ENCODE assay signal across 25 mouse cellular contexts in the genomic region with DNA sequence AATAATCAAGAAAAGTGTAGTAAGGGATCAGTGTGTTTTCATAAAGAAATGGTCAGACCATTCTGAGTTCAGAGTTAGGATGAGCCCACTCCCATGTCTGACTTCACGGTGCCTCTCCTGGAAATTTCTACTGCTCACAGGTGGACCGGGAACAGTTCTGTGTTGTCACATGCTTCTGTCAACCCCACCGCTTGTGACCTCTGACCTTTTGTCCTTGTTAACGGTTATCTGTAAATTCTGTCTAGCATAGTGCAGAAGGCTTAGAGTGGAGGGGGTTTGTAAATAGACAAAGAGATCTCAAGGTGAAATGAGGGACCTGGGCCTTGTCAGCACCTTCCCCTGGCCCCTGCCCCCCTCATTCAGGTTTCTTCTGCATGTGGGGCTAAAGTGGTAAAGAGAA.
DNase-seq lines count a peak whose midpoint lies in the region; ATAC-seq lines count a peak whose summit lies in the region.
"Had no signal": no experiment of that assay in that cellular context is flagged by ENCODE, and none has a peak within 500 bp of the region (broad histone marks: within the 10 kb centered on the region; RNA-seq: fewer than 3 reads in every experiment).

No protein-coding gene starts in this region.

- no peaks in the 10 kb centered on the region for H3K27me3 ChIP-seq in hindbrain, embryonic 13.5 days
- no peaks in the 10 kb centered on the region for H3K27me3 ChIP-seq in hindbrain, embryonic 10.5 days (ENCODE audit: insufficient read depth, poor library complexity, severe bottlenecking)
- no peaks in the 10 kb centered on the region for H3K27me3 ChIP-seq in embryonic facial prominence, embryonic 14.5 days (replicated peaks; ENCODE audit: control insufficient read depth, insufficient read depth, low read length)
- H3K27me3 ChIP-seq in liver, embryonic 12.5 days (replicated peaks) = no peaks in the 10 kb centered on the region
- H3K27me3 ChIP-seq in neural tube, embryonic 15.5 days (replicated peaks) = no peaks in the 10 kb centered on the region
- H3K27me3 ChIP-seq: heart, embryonic 13.5 days; megakaryocyte, embryonic 14.5 days; midbrain, embryonic 13.5 days; neural tube, embryonic 12.5 days had no signal

- no peak for ATAC-seq in hindbrain, embryonic 13.5 days (ENCODE audit: low FRiP score)
- ATAC-seq in embryonic facial prominence, embryonic 14.5 days (ENCODE audit: low read depth) = no peak
- peak; percentile 37; the same call in 1 of the 2 replicates for ATAC-seq in liver, embryonic 12.5 days
- ATAC-seq in neural tube, embryonic 15.5 days (ENCODE audit: low FRiP score) = peak; percentile 28; the same call in 1 of the 2 replicates
- ATAC-seq: CD4-positive, CD25-positive, alpha-beta regulatory T cell, adult 4 months; forebrain, postnatal 0 days; midbrain, embryonic 13.5 days had no signal

- H3K9me3 ChIP-seq in hindbrain, embryonic 13.5 days = no peaks in the 10 kb centered on the region
- H3K9me3 ChIP-seq in hindbrain, embryonic 10.5 days = no peaks in the 10 kb centered on the region
- H3K9me3 ChIP-seq in embryonic facial prominence, embryonic 14.5 days (ENCODE audit: control insufficient read depth, low read length) = no peaks in the 10 kb centered on the region
- H3K9me3 ChIP-seq in liver, embryonic 12.5 days (replicated peaks) = no peaks in the 10 kb centered on the region
- no peaks in the 10 kb centered on the region for H3K9me3 ChIP-seq in neural tube, embryonic 15.5 days (replicated peaks)
- H3K9me3 ChIP-seq: heart, embryonic 13.5 days; midbrain, embryonic 13.5 days; neural tube, embryonic 12.5 days had no signal

- no peaks in the 10 kb centered on the region for H3K36me3 ChIP-seq in hindbrain, embryonic 13.5 days
- no peaks in the 10 kb centered on the region for H3K36me3 ChIP-seq in hindbrain, embryonic 10.5 days
- no peaks in the 10 kb centered on the region for H3K36me3 ChIP-seq in embryonic facial prominence, embryonic 14.5 days (ENCODE audit: control insufficient read depth, insufficient read depth, low read length)
- H3K36me3 ChIP-seq in liver, embryonic 12.5 days = no peaks in the 10 kb centered on the region
- no peaks in the 10 kb centered on the region for H3K36me3 ChIP-seq in neural tube, embryonic 15.5 days
- H3K36me3 ChIP-seq: heart, embryonic 13.5 days; midbrain, embryonic 13.5 days; neural tube, embryonic 12.5 days had no signal

- no peak overlapping the region for H3K9ac ChIP-seq in hindbrain, embryonic 13.5 days
- no peak overlapping the region for H3K9ac ChIP-seq in embryonic facial prominence, embryonic 14.5 days (ENCODE audit: low read depth, low read length)
- H3K9ac ChIP-seq in liver, embryonic 12.5 days = no peak overlapping the region
- H3K9ac ChIP-seq in neural tube, embryonic 15.5 days (replicated peaks) = no peak overlapping the region
- H3K9ac ChIP-seq: forebrain, postnatal 0 days; heart, embryonic 13.5 days; hindbrain, embryonic 14.5 days; lung, embryonic 14.5 days; midbrain, embryonic 13.5 days; neural tube, embryonic 12.5 days had no signal

- no peak for DNase-seq in hindbrain, embryonic 10.5 days (ENCODE audit: low spot score)
- no peak for DNase-seq in embryonic facial prominence, embryonic 14.5 days (ENCODE audit: low spot score)
- no peak for DNase-seq in lung, postnatal 4 days
- no peak for DNase-seq in spleen, postnatal 36 days (ENCODE audit: low spot score in 2 of 2)
- DNase-seq: adrenal gland, postnatal 25 days; cerebellum, adult 9-11 months; forebrain, postnatal 0 days; gastrocnemius, postnatal 14 days; heart, adult 18-20 months; heart, postnatal 14 days; kidney, adult 2 months; layer of hippocampus, adult 9-11 months; lung, embryonic 14.5 days; right cerebral cortex, postnatal 4 days; thymus, adult 18-20 months had no signal

- no peak overlapping the region for H3K4me3 ChIP-seq in hindbrain, embryonic 13.5 days
- no peak overlapping the region for H3K4me3 ChIP-seq in hindbrain, embryonic 10.5 days
- no peak overlapping the region for H3K4me3 ChIP-seq in embryonic facial prominence, embryonic 14.5 days (ENCODE audit: low read depth, low read length)
- H3K4me3 ChIP-seq in liver, embryonic 12.5 days = no peak overlapping the region
- no peak overlapping the region for H3K4me3 ChIP-seq in neural tube, embryonic 15.5 days (replicated peaks)
- H3K4me3 ChIP-seq: heart, embryonic 13.5 days; megakaryocyte, embryonic 14.5 days; midbrain, embryonic 13.5 days; neural tube, embryonic 12.5 days had no signal

- H3K4me1 ChIP-seq in hindbrain, embryonic 13.5 days (replicated peaks) = peaks cover 12% of the 10 kb centered on the region
- H3K4me1 ChIP-seq in hindbrain, embryonic 10.5 days (replicated peaks) = peaks cover 15% of the 10 kb centered on the region
- H3K4me1 ChIP-seq in embryonic facial prominence, embryonic 14.5 days (ENCODE audit: control insufficient read depth, insufficient read depth, low read length) = peaks cover 18% of the 10 kb centered on the region; the same call in 1 of the 2 replicates
- H3K4me1 ChIP-seq in liver, embryonic 12.5 days = no peaks in the 10 kb centered on the region
- peaks cover 9% of the 10 kb centered on the region; the same call in 1 of the 2 replicates for H3K4me1 ChIP-seq in neural tube, embryonic 15.5 days
- H3K4me1 ChIP-seq: megakaryocyte, embryonic 14.5 days; neural tube, embryonic 12.5 days had no signal

- 0 out of 2 replicates have a peak overlapping the region, but pooled peaks have one; percentile 52 for H3K27ac ChIP-seq in hindbrain, embryonic 13.5 days
- H3K27ac ChIP-seq in hindbrain, embryonic 10.5 days = no peak overlapping the region
- H3K27ac ChIP-seq in embryonic facial prominence, embryonic 14.5 days (replicated peaks; ENCODE audit: low read depth, low read length) = peak overlapping the region; percentile 12; the same call in 1 of the 2 replicates
- no peak overlapping the region for H3K27ac ChIP-seq in liver, embryonic 12.5 days
- H3K27ac ChIP-seq in neural tube, embryonic 15.5 days (replicated peaks) = no peak overlapping the region
- H3K27ac ChIP-seq: heart, embryonic 13.5 days; hindbrain, embryonic 14.5 days; kidney, postnatal 0 days; midbrain, embryonic 13.5 days; neural tube, embryonic 12.5 days had no signal

- no peak overlapping the region for H3K4me2 ChIP-seq in hindbrain, embryonic 13.5 days
- H3K4me2 ChIP-seq in embryonic facial prominence, embryonic 14.5 days (ENCODE audit: low read depth, low read length) = no peak overlapping the region
- H3K4me2 ChIP-seq in liver, embryonic 12.5 days = no peak overlapping the region
- no peak overlapping the region for H3K4me2 ChIP-seq in neural tube, embryonic 15.5 days
- H3K4me2 ChIP-seq: heart, embryonic 13.5 days; hindbrain, embryonic 14.5 days; lung, embryonic 14.5 days; midbrain, embryonic 13.5 days; neural tube, embryonic 12.5 days had no signal

- 78% methylated on average over 4 of the region's 4 CpGs for WGBS in hindbrain, embryonic 13.5 days
- WGBS in hindbrain, embryonic 10.5 days = 67% methylated on average over 4 of the region's 4 CpGs
- 54% methylated on average over 4 of the region's 4 CpGs for WGBS in embryonic facial prominence, embryonic 14.5 days
- 69% methylated on average over 4 of the region's 4 CpGs for WGBS in liver, embryonic 12.5 days (ENCODE audit: insufficient replicate concordance)
- 79% methylated on average over 4 of the region's 4 CpGs for WGBS in neural tube, embryonic 15.5 days

Comparison
In these comparisons a context has a peak if more than half of its experiments do, and no peak if none do; other contexts are left out.
1. H3K27ac ChIP-seq: peak in hindbrain, embryonic 13.5 days (single experiment) and embryonic facial prominence, embryonic 14.5 days (single experiment); none in hindbrain, embryonic 10.5 days (single experiment), liver, embryonic 12.5 days (single experiment) and neural tube, embryonic 15.5 days (single experiment).
2. ATAC-seq: peak in liver, embryonic 12.5 days (single experiment) and neural tube, embryonic 15.5 days (single experiment); none in hindbrain, embryonic 13.5 days (single experiment) and embryonic facial prominence, embryonic 14.5 days (single experiment).